Mouse (Mus musculus): ENCODE data around the gene Gm1123. TPM values are rescaled to one million over a fixed set of nuclear protein-coding genes. Genes with fewer than 3 reads are reported as not detected.

Gm1123 gene
- polyA plus RNA-seq, 1 experiment from 2014 or later, result not detected

DNA sequence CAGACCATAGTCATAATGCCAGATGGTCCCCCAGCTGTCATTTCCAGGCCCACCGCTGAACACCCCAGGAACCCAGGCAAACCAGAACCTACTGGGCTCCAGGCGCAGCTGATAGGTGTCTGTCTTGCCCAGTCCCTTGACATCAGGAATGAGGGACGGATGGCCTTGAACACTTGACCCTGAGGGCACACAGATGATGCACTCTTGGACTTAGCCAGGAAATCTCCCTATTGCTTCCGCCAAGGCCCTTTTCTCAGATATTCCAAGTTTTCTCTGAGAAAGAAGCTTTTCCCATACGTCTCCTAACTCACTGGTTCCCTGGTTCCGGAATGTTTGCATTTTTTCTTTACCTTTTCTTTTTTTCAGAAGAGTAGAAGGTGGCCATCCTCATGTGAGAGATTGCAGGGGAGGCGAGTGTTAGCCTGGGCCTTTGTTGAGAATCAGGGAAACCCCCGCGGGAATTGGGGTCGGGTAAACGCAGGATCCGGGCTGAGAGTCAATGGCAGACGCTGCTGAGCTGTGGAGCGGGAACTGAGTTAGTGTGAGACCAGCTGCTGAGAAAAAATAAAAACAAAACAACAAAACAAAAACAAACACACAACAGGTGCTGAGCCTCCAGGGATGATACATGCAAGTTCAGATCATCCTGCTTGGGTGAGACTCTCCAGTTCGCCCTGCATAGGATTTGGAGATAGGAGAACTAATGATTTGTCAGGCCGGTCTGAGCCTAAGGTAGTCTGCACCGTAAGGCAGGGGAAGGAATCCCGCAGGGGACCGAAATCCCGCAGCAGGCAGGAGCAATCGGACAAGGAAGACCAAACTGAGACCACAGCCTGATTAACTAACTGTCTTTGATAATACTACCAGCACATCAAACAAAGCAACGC lies 73.7 kb downstream of the Gm1123 start:
- peak; percentile 46 for DNase-seq (ENCODE audit: low spot score)
- H3K9me3 ChIP-seq (replicated peaks), result no peaks in the 10 kb centered on the region
- peaks cover 8% of the 10 kb centered on the region for H3K4me1 ChIP-seq
- H3K27ac ChIP-seq, result no peak overlapping the region
- peaks cover 98% of the 10 kb centered on the region for H3K27me3 ChIP-seq (ENCODE audit: low read depth, poor library complexity, severe bottlenecking)
- WGBS, result 4% methylated on average over 22 of the region's 22 CpGs
- H3K36me3 ChIP-seq, result no peaks in the 10 kb centered on the region
- no peak overlapping the region for H3K4me3 ChIP-seq

DNA sequence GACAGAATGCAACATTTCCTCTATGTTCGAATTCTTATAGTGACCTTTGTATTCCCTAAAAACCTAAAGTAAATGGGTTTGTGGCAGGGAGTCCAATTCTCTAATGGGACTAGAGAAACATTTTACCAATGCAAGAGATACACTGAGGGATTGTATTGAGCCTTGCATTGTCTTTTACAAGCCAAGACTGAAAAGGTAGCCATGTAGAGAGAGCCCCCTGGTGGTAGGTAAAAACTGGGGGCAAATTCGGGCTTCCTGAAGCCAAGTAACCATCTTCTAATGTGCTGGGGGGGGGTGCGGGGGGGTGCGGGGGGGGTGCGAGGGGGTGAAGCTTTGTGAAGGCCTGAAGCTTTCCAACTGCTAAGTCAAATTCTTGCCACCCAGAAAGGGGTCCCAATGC lies 75.2 kb downstream of the Gm1123 start:
- Histone ChIP-seq H3K27ac (no peak overlapping the region), H3K36me3 (no peaks in the 10 kb centered on the region), H3K9me3 (replicated peaks) (no peaks in the 10 kb centered on the region), H3K27me3 (ENCODE audit: low read depth, poor library complexity, severe bottlenecking) (peaks cover 98% of the 10 kb centered on the region), H3K4me1 (peaks cover 23% of the 10 kb centered on the region), H3K4me3 (no peak overlapping the region)
- no peak for DNase-seq (ENCODE audit: low spot score)
- WGBS, result 27% methylated on average over 5 of the region's 5 CpGs

DNA sequence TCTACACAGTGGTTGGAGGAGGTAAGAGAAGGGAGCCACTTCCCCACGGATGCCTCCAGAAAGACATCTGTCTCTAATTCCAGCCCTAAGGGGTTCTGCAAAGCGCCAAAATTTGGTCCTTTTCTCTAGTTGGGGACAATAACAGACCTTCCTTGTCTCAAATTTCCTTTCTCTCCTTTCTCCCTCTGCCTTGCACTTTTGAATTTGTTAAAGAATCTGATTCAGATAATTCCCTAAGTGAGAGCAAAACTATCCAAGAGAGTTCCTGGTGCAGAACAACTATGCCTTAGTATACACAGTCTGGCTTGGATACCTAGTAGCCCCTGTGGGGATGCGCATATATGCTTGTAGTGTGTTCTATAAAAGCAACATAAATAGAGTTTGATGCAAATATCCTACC lies 75.7 kb downstream of the Gm1123 start:
- no peak for DNase-seq (ENCODE audit: low spot score)
- Histone ChIP-seq H3K27ac (no peak overlapping the region), H3K27me3 (ENCODE audit: low read depth, poor library complexity, severe bottlenecking) (peaks cover 98% of the 10 kb centered on the region), H3K9me3 (replicated peaks) (no peaks in the 10 kb centered on the region), H3K36me3 (no peaks in the 10 kb centered on the region), H3K4me3 (no peak overlapping the region), H3K4me1 (peaks cover 25% of the 10 kb centered on the region)
- 28% methylated on average over 3 of the region's 3 CpGs for WGBS

DNA sequence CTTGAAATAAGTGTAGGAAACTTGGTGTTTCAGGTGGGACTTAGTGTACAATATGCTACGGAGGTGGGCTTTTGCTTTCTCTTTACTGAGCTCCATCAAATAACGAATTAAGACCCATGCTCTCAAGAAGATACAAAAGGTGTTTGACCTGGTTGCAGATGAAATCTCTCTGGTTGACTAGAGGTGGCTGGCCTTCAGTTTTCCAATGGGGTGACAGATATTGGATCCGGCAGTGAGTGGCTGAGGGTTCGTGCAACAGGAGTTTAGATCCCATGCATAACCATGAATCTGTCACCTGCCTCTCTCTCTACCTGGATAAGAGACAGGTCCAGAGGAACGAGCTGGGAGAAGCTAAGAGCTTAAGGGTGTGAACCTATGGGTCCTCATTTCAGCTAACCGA lies 76.9 kb downstream of the Gm1123 start:
- no peak overlapping the region for H3K4me3 ChIP-seq
- DNase-seq (ENCODE audit: low spot score), result no peak
- no peaks in the 10 kb centered on the region for H3K36me3 ChIP-seq
- H3K9me3 ChIP-seq (replicated peaks), result no peaks in the 10 kb centered on the region
- peaks cover 29% of the 10 kb centered on the region for H3K4me1 ChIP-seq
- H3K27ac ChIP-seq, result no peak overlapping the region
- peaks cover 98% of the 10 kb centered on the region for H3K27me3 ChIP-seq (ENCODE audit: low read depth, poor library complexity, severe bottlenecking)
- WGBS, result 3% methylated on average over 6 of the region's 6 CpGs

DNA sequence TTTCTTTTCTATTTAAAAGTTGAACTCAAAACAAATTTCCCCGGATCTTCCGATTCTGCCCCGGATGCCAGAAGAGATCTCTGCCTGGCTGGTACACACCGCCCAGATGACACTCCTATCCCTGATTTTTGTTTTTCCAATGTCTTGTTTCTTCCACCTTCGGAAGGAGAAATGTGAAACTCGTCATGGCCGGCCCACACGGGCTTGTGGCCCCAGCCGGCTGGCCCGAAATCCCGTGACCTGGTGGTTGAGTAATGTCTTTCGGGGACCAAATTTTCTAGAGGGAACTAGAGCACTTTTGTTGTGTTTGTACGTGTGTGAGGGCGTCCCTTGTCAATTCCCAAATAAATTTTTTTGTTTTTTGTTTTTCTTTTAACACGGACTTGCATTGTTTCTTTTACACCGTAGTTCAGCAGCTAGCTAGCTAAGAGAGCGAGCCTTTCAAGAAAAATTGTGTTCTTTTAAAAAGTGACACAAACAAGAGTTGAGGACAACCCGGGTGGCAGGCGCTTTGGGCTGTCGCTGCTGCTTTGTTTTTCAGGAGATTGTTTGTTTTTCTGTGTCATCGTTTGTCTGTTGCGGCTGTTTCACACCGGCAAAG lies 77.7 kb downstream of the Gm1123 start:
- Histone ChIP-seq H3K4me3 (no peak overlapping the region), H3K27ac (no peak overlapping the region), H3K36me3 (no peaks in the 10 kb centered on the region), H3K27me3 (ENCODE audit: low read depth, poor library complexity, severe bottlenecking) (peaks cover 98% of the 10 kb centered on the region), H3K9me3 (replicated peaks) (no peaks in the 10 kb centered on the region), H3K4me1 (peaks cover 29% of the 10 kb centered on the region)
- 1% methylated on average over 23 of the region's 23 CpGs for WGBS
- DNase-seq (ENCODE audit: low spot score), result peak; percentile 60

Other genes starting within 250 kb of the Gm1123 start
- gene Prr23a1, start 193.2 kb downstream of the Gm1123 start, polyA plus RNA-seq (2016; fragmentation: Nextera tagmentation; extraction: Ambion mirVana), result not detected in 2 replicates
- not detected in 2 replicates for gene Prr23a2, start 179.2 kb downstream of the Gm1123 start, polyA plus RNA-seq (2016; fragmentation: Nextera tagmentation; extraction: Ambion mirVana)
- 0.10 and 0.31 TPM in 2 replicates for gene Prr23a3, start 170.9 kb downstream of the Gm1123 start, polyA plus RNA-seq (2016; fragmentation: Nextera tagmentation; extraction: Ambion mirVana)
- gene 7420426K07Rik, start 132.6 kb downstream of the Gm1123 start, polyA plus RNA-seq (2016; fragmentation: Nextera tagmentation; extraction: Ambion mirVana), result not detected in 2 replicates
- gene Foxl2, start 80.4 kb downstream of the Gm1123 start, polyA plus RNA-seq (2016; fragmentation: Nextera tagmentation; extraction: Ambion mirVana), result not detected in 2 replicates
- 54.4 and 57.3 TPM in 2 replicates for gene Faim, start 49.3 kb downstream of the Gm1123 start, polyA plus RNA-seq (2016; fragmentation: Nextera tagmentation; extraction: Ambion mirVana)
- gene Pik3cb, start 104.9 kb upstream of the Gm1123 start, polyA plus RNA-seq (2016; fragmentation: Nextera tagmentation; extraction: Ambion mirVana), result 0.78 and 1.1 TPM in 2 replicates
- not detected in 2 replicates for gene Faiml, start 201.5 kb upstream of the Gm1123 start, polyA plus RNA-seq (2016; fragmentation: Nextera tagmentation; extraction: Ambion mirVana)
- gene Cep70, start 207.7 kb upstream of the Gm1123 start, polyA plus RNA-seq (2016; fragmentation: Nextera tagmentation; extraction: Ambion mirVana), result 29.8 and 36.4 TPM in 2 replicates